Mouse (Mus musculus) hindbrain, embryonic 15.5 days (tissue): ENCODE measurements at regions not wholly inside any gene's neighbourhood (a gene's known extent, or its start where the extent isn't known, plus 50 kb on each side); places are given as distances from the start of the nearest gene placed in this dataset.
A peak's percentile ranks its signal among the peaks of the same experiment; 100 is the strongest.

Source experiments
- ATAC-seq: fragments of 200-750 bp; cut with Nextera tagmentation; 2 replicates; pipeline ENCODE4 v1.8.0; 2017; ENCODE audit warnings: low read depth, moderate number of reproducible peaks, moderate TSS enrichment; ENCODE audit not compliant: low FRiP score
- H3K27ac ChIP-seq: fragments of 300-500 bp; sonication (generic); replicated peaks from 2 replicates; pipeline ENCODE4 v1.5.1; 2015; ENCODE audit warnings: mild to moderate bottlenecking, inconsistent platforms
- H3K27me3 ChIP-seq: fragments of 300-500 bp; sonication (generic); 2 replicates; pipeline ENCODE4 v1.6.1; 2015; ENCODE audit warnings: control low read depth, inconsistent platforms
- H3K36me3 ChIP-seq: fragments of 300-500 bp; sonication (generic); 2 replicates; pipeline ENCODE4 v1.6.1; 2015; ENCODE audit warnings: control low read depth, inconsistent platforms
- H3K4me1 ChIP-seq: fragments of 300-500 bp; sonication (generic); replicated peaks from 2 replicates; pipeline ENCODE4 v1.6.1; 2015; ENCODE audit warnings: control low read depth, inconsistent platforms
- H3K4me2 ChIP-seq: fragments of 300-500 bp; sonication (generic); 2 replicates; pipeline ENCODE4 v1.6.1; 2015; ENCODE audit warnings: moderate library complexity, mild to moderate bottlenecking, inconsistent platforms
- H3K4me3 ChIP-seq: fragments of 300-500 bp; sonication (generic); 2 replicates; pipeline ENCODE4 v1.5.1; 2015; ENCODE audit warnings: mild to moderate bottlenecking, inconsistent platforms
- H3K9ac ChIP-seq: fragments of 300-500 bp; sonication (generic); 2 replicates; pipeline ENCODE4 v1.6.1; 2015; ENCODE audit warnings: inconsistent platforms
- H3K9me3 ChIP-seq: fragments of 300-500 bp; sonication (generic); 2 replicates; pipeline ENCODE4 v1.6.1; 2016; ENCODE audit warnings: control low read depth, inconsistent platforms
- WGBS: fragments of 180-500 bp; shearing (Covaris S2); methylation state at CpG from one replicate; pipeline ENCODE4 v1.1.7; 2015; 5-methylcytosine and 5-hydroxymethylcytosine counted together

DNA sequence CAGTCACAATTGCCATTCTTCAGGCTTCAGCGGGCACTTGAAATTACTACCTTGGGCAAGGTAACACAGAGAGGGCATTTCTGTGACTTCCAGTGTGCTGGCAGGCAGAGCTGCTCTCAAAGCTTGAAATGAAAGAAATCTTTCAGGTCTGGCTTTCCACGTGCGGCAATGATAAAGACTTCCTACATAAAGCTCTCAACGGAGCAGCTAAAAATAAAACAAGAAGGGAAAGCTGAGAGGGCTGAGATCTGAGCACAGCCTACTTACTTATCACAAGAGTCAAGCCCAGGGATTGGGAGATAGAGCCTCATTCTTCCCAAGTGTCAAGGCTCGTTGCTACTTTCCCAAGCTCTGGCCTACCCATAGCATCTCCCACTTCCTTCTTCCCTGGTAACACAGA lies 274.6 kb upstream of the Rack1 start:
- H3K9me3 ChIP-seq: no peaks in the 10 kb centered on the region
- H3K4me3 ChIP-seq: no peak overlapping the region
- no peak overlapping the region for H3K27ac ChIP-seq
- no peaks in the 10 kb centered on the region for H3K27me3 ChIP-seq
- no peaks in the 10 kb centered on the region for H3K4me1 ChIP-seq
- no peak for ATAC-seq
- H3K4me2 ChIP-seq: no peak overlapping the region
- 82% methylated on average over 5 of the region's 5 CpGs for WGBS
- no peaks in the 10 kb centered on the region for H3K36me3 ChIP-seq
- H3K9ac ChIP-seq: no peak overlapping the region

DNA sequence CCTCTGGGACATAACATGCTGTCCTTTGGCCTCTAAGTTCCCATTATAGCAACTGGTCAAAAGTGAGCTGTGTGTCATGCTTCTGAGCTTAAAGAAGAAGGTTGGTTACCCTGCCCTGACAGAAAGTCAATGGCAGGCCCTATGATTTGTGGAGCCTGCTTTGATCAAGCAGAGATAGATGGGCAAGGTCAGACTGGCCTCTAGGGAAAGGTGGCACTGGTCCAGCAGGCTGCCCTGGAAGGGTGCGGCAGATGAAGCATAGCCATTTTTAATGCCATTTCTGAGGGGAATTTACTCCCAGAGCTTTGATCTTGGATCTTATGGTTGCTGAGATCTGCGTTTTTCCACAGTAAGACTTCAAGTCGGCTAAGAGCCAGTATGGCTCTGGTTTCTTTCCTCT lies 293.2 kb upstream of the Rack1 start:
- no peak overlapping the region for H3K4me2 ChIP-seq
- WGBS: 89% methylated on average over 3 of the region's 3 CpGs
- no peaks in the 10 kb centered on the region for H3K27me3 ChIP-seq
- H3K9ac ChIP-seq: no peak overlapping the region
- H3K36me3 ChIP-seq: no peaks in the 10 kb centered on the region
- no peak overlapping the region for H3K27ac ChIP-seq
- H3K4me3 ChIP-seq: no peak overlapping the region
- no peak for ATAC-seq
- H3K4me1 ChIP-seq: 0 out of 2 replicates have a peak, but pooled peaks cover 3% of the 10 kb centered on the region
- H3K9me3 ChIP-seq: no peaks in the 10 kb centered on the region

DNA sequence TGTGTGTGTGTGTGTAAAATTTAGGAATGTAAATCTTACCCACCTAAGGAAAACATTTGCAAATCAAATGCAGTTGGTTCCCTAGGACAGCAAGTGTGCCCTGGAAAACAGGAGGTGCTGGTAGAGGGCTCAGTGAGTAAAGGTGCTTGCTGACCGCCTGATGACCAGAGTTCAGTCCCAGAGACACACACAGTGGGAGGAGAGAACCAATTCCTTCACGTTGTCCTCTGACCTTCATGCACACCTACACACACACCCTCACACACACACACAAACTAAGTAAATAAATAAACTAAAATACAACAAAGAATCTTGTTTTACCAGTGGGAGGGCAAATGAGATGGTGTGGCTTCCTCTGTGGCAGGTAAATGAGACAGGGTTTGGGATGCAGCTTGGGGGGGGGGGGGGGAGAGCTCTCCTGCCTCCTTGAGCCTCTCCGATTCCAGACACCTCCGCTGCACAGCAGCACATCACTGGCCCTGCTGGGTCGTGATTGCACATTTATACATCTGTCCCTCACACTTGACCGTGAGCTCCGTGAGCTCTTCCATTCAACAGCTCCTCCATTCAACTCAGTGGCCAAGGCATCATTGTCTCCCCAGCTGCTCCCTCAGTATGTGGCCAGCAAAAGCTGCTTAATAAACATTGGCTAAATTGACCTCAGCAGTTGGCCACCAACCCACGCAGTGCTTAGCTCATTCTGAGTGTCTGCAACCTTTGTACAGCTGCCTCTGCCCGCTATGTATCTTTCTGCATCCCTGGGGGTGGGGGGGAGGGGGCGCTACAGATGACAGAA lies 297.9 kb upstream of the Rack1 start:
- WGBS: 14% methylated on average over 10 of the region's 10 CpGs
- Histone ChIP-seq H3K27me3 (no peaks in the 10 kb centered on the region), H3K9ac (no peak overlapping the region), H3K4me2 (no peak overlapping the region), H3K9me3 (no peaks in the 10 kb centered on the region), H3K4me1 (0 out of 2 replicates have a peak, but pooled peaks cover 3% of the 10 kb centered on the region), H3K4me3 (no peak overlapping the region), H3K27ac (no peak overlapping the region), H3K36me3 (no peaks in the 10 kb centered on the region)
- peak; percentile 38; the same call in 1 of the 2 replicates for ATAC-seq

DNA sequence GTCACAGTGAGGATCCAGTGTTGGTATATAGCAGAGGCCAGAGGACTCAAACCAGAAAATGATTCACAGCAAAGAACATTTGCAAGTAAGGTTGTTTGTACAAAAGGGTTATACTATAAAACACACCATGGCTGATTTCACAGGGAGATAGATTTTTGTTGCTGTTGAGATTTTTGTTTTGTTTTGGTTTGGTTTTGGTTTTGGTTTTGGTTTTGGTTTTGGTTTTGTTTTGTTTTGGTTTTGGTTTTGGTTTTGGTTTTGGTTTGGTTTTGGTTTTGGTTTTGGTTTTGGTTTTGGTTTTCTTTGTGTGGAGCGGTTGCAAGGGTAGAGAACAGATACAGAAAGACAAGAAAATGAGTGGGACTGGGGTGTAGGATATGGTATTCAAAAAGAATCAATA lies 301.1 kb upstream of the Rack1 start:
- no peak overlapping the region for H3K4me2 ChIP-seq
- no peaks in the 10 kb centered on the region for H3K36me3 ChIP-seq
- 89% methylated on average over 1 of the region's 1 CpGs for WGBS
- no peaks in the 10 kb centered on the region for H3K27me3 ChIP-seq
- H3K27ac ChIP-seq: no peak overlapping the region
- H3K4me3 ChIP-seq: no peak overlapping the region
- ATAC-seq: no peak
- no peak overlapping the region for H3K9ac ChIP-seq
- H3K4me1 ChIP-seq: 0 out of 2 replicates have a peak, but pooled peaks cover 3% of the 10 kb centered on the region
- no peaks in the 10 kb centered on the region for H3K9me3 ChIP-seq

DNA sequence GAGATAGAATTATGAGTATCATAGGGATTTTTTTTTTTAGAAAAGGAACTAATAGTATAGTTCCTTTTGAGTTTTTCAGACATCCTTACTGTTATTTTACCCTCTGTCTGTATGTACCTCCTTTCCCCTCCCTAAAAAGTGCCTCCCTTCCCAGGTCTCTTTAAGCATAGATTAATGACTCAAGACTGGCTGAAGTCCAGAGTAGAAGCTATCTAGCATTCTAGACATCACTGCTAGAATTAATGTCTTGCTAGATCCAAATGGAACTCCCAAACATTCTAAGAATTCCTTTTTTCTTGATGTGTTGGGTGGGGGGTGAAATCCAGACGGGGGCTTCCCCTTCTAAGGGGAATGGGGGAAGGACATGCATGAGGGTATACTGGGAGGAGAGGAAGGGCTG lies 311.8 kb upstream of the Rack1 start:
- H3K27me3 ChIP-seq: no peaks in the 10 kb centered on the region
- ATAC-seq: no peak
- no peak overlapping the region for H3K4me3 ChIP-seq
- no peaks in the 10 kb centered on the region for H3K9me3 ChIP-seq
- H3K36me3 ChIP-seq: no peaks in the 10 kb centered on the region
- H3K4me2 ChIP-seq: no peak overlapping the region
- no peaks in the 10 kb centered on the region for H3K4me1 ChIP-seq
- H3K27ac ChIP-seq: no peak overlapping the region
- no peak overlapping the region for H3K9ac ChIP-seq
- 86% methylated on average over 1 of the region's 1 CpGs for WGBS

DNA sequence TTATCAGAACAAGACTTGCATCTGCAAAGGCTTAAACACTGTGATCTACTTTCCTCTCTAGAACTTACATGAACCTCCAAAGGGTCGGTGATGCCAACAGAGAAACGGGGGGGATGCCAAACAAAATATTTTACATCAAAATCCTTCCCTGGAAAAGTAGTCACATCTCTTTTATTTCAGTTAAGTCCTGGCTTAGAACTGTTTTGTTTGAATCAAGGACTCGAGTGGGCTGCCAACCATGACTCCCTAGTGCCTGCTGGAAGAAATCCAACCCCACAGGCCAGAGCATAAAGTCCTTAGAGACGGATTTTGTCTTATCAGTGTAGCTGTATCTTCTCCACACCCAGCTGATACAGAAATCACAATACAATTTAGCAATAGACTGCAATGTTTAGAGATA lies 336.1 kb upstream of the Rack1 start:
- no peak overlapping the region for H3K9ac ChIP-seq
- H3K27me3 ChIP-seq: no peaks in the 10 kb centered on the region
- H3K27ac ChIP-seq: no peak overlapping the region
- no peaks in the 10 kb centered on the region for H3K36me3 ChIP-seq
- H3K4me2 ChIP-seq: no peak overlapping the region
- no peak for ATAC-seq
- no peaks in the 10 kb centered on the region for H3K4me1 ChIP-seq
- H3K9me3 ChIP-seq: no peaks in the 10 kb centered on the region
- H3K4me3 ChIP-seq: no peak overlapping the region
- 71% methylated on average over 4 of the region's 4 CpGs for WGBS

DNA sequence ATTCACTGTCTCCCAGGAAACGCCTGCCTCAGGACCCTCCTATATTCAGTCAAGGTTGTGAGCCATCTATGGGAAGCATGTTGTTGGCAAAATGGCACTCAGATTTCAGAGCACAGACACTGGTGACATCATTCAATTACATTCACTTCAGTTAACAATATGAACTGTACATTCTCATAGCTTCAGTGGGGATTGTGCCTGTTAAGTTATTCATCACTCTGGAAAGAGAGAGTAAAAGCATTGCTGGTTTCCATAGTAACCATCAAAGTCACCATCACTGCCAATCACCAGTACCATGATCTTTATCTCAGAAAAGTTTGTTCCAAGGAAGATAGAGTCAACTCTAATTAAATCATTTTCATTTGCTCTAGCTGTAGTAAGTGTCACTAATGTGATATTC lies 350.2 kb upstream of the Rack1 start:
- H3K4me1 ChIP-seq: no peaks in the 10 kb centered on the region
- no peaks in the 10 kb centered on the region for H3K27me3 ChIP-seq
- no peak overlapping the region for H3K4me3 ChIP-seq
- H3K9ac ChIP-seq: no peak overlapping the region
- no peak overlapping the region for H3K4me2 ChIP-seq
- ATAC-seq: no peak
- H3K9me3 ChIP-seq: no peaks in the 10 kb centered on the region
- H3K27ac ChIP-seq: no peak overlapping the region
- H3K36me3 ChIP-seq: no peaks in the 10 kb centered on the region
- WGBS: 83% methylated on average over 1 of the region's 1 CpGs

DNA sequence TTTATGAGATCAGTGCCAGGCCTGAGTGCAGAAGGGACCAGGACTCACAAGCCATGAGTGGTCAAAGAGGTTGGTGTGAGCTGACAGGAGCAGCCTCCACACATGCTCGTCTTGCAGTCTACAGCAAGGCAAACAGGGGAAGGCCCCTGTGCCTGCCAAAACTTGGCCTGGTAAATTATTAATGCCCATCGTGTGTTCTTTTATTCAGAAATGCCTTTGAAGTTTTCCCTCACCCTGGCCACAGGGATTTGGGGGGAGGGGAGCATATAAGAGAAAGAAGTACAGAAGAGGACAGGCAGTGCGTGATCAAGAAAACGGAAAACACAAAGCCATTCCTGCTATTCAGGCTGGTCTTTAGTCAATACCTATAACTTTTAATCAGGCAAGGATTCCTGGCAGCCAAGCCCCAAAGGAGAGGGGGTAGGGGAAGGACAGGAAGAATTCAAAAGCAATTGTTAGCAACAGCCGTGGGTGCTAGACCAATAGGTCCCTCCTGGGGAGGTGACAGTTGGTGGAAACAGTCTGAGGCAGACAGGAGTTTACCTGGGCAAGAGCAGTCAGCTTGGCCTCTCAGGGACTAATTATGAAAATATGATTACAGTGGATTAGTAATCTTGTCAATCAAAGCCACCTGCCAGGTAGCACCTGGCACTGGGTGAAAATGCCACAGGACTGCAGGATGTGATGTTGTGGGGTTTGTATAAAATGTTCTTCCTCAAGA lies 357.4 kb upstream of the Rack1 start:
- Histone ChIP-seq H3K9me3 (no peaks in the 10 kb centered on the region), H3K4me1 (no peaks in the 10 kb centered on the region), H3K27me3 (no peaks in the 10 kb centered on the region), H3K27ac (no peak overlapping the region), H3K4me3 (no peak overlapping the region), H3K4me2 (no peak overlapping the region), H3K36me3 (no peaks in the 10 kb centered on the region), H3K9ac (no peak overlapping the region)
- WGBS: 30% methylated on average over 5 of the region's 5 CpGs
- ATAC-seq: peak; percentile 59; the same call in 1 of the 2 replicates

DNA sequence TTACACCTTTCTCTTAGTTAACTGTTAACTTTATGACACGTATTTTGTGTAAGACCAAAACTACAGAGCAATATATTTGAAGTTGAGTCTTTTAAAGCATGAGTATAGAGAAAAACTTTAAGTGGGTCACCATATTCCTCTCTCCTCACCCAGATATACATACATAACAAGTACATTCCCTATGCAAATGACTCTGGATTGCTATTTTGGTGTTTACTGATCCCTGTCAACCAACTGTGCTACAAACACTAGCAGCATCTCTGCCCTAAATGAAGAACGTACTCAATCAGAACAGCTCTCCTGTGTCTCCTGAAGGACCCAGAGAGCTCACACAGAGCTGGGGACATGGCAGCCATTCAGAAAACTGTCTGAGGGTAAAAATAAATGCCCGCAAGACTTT lies 363.4 kb upstream of the Rack1 start:
- WGBS: 82% methylated on average over 3 of the region's 3 CpGs
- no peak overlapping the region for H3K27ac ChIP-seq
- no peaks in the 10 kb centered on the region for H3K27me3 ChIP-seq
- ATAC-seq: no peak
- no peaks in the 10 kb centered on the region for H3K4me1 ChIP-seq
- H3K9me3 ChIP-seq: no peaks in the 10 kb centered on the region
- H3K4me3 ChIP-seq: no peak overlapping the region
- H3K9ac ChIP-seq: no peak overlapping the region
- H3K4me2 ChIP-seq: no peak overlapping the region
- H3K36me3 ChIP-seq: no peaks in the 10 kb centered on the region

DNA sequence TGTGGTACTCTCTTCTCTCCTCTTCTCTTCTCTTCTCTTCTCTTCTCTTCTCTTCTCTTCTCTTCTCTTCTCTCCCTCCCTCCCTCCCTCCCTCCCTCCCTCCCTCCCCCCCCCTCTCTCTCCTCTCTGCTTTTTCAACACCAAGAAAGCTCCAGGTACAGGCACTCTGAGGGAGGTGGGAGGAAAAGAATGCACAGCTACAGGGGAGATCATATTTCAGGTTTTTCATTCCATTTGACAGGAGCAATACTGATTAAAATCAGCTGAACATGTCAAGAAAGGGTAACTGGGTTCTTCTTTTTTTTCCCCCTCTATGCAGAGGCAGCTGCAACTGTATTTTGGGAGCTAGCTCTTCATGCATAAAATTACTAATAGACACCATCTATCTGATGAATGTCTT lies 368.8 kb upstream of the Rack1 start:
- no peak overlapping the region for H3K4me2 ChIP-seq
- H3K27me3 ChIP-seq: no peaks in the 10 kb centered on the region
- no peaks in the 10 kb centered on the region for H3K4me1 ChIP-seq
- H3K9ac ChIP-seq: no peak overlapping the region
- no peak overlapping the region for H3K4me3 ChIP-seq
- H3K27ac ChIP-seq: no peak overlapping the region
- no peaks in the 10 kb centered on the region for H3K9me3 ChIP-seq
- H3K36me3 ChIP-seq: no peaks in the 10 kb centered on the region
- no peak for ATAC-seq

DNA sequence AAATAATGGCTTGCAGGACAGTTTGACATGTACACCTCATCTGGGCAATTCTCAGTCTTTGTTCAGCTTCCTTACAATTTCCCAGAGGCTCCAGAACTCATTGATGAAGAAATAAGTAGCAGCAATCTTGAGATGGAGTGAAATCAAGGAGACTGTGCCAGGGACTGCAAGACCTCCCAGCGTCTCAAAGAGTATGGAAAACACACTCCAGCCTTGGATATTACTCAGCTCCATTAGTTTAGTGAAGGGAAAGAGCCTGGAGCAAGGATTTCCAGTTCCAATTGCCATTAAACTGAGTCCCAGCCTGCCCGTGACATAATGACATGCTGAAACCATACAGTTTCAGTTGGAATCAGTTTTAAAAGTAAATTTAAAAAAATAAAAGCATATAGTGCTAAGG lies 372.7 kb upstream of the Rack1 start:
- no peak overlapping the region for H3K27ac ChIP-seq
- H3K27me3 ChIP-seq: no peaks in the 10 kb centered on the region
- H3K9me3 ChIP-seq: no peaks in the 10 kb centered on the region
- H3K36me3 ChIP-seq: no peaks in the 10 kb centered on the region
- WGBS: 66% methylated on average over 2 of the region's 2 CpGs
- no peak overlapping the region for H3K4me2 ChIP-seq
- H3K4me3 ChIP-seq: no peak overlapping the region
- no peak overlapping the region for H3K9ac ChIP-seq
- no peaks in the 10 kb centered on the region for H3K4me1 ChIP-seq
- no peak for ATAC-seq

DNA sequence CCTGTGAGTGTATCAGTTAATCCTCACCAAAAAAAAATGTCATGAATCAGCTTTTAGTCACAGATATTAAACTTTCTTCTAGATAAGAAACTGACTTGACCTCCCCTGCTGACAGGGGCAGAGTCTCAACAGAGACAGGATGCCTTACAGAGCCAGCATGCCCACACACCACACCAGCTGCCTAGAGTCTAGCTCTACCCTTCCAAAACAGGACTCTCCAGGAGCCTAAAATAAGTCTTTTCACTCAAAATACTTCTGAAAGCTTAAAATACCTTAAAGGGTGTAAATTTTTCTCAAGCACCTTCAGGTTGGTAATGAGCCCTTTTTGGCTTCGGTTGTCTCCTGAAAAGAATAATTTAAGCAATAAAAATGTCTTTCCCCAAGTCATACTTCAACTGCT lies 373.7 kb upstream of the Rack1 start:
- no peak overlapping the region for H3K27ac ChIP-seq
- H3K4me3 ChIP-seq: no peak overlapping the region
- no peaks in the 10 kb centered on the region for H3K36me3 ChIP-seq
- H3K9me3 ChIP-seq: no peaks in the 10 kb centered on the region
- H3K9ac ChIP-seq: no peak overlapping the region
- H3K4me2 ChIP-seq: no peak overlapping the region
- H3K27me3 ChIP-seq: no peaks in the 10 kb centered on the region
- no peak for ATAC-seq
- WGBS: 74% methylated on average over 1 of the region's 1 CpGs
- H3K4me1 ChIP-seq: no peaks in the 10 kb centered on the region
